Mouse (Mus musculus) embryonic facial prominence, embryonic 14.5 days (tissue): ENCODE data around the gene Mthfd1. TPM values are rescaled to one million over a fixed set of nuclear protein-coding genes. Genes with fewer than 3 reads are reported as not detected.
A peak's percentile ranks its signal among the peaks of the same experiment; 100 is the strongest.
"Not testable (repeated sequence)": the region's sequence is repeated elsewhere in the genome, so short reads cannot be mapped to it uniquely, and the experiment has no call there.

ENCODE experiments used
- ATAC-seq: fragments of 200-750 bp; cut with Nextera tagmentation; 2 replicates; pipeline ENCODE4 v1.8.0; 2017; ENCODE audit warnings: low read depth, moderate number of reproducible peaks, moderate TSS enrichment
- DNase-seq: peaks from one replicate; pipeline ENCODE4 v3.0.0-alpha.2; 2015; ENCODE audit warnings: low spot score
- H3K27ac ChIP-seq: fragments of 300-500 bp; sonication (generic); replicated peaks from 2 replicates; pipeline ENCODE4 v1.5.1; 2014; ENCODE audit warnings: low read depth, mild to moderate bottlenecking, low read length, moderate library complexity
- H3K27me3 ChIP-seq: fragments of 300-500 bp; sonication (generic); replicated peaks from 2 replicates; pipeline ENCODE4 v1.6.1; 2014; ENCODE audit warnings: low read length; ENCODE audit not compliant: control insufficient read depth, insufficient read depth
- H3K36me3 ChIP-seq: fragments of 300-500 bp; sonication (generic); 2 replicates; pipeline ENCODE4 v1.6.1; 2014; ENCODE audit warnings: low read length, mixed read lengths; ENCODE audit not compliant: control insufficient read depth, insufficient read depth
- H3K4me1 ChIP-seq: fragments of 300-500 bp; sonication (generic); 2 replicates; pipeline ENCODE4 v1.6.1; 2014; ENCODE audit warnings: antibody characterized with exemption, low read length; ENCODE audit not compliant: control insufficient read depth, insufficient read depth
- H3K4me2 ChIP-seq: fragments of 300-500 bp; sonication (generic); 2 replicates; pipeline ENCODE4 v1.6.1; 2014; ENCODE audit warnings: low read depth, mild to moderate bottlenecking, low read length, moderate library complexity, mixed read lengths
- H3K4me3 ChIP-seq: fragments of 300-500 bp; sonication (generic); 2 replicates; pipeline ENCODE4 v1.5.1; 2014; ENCODE audit warnings: low read depth, mild to moderate bottlenecking, low read length
- H3K9ac ChIP-seq: fragments of 300-500 bp; sonication (generic); 2 replicates; pipeline ENCODE4 v1.6.1; 2014; ENCODE audit warnings: low read depth, mild to moderate bottlenecking, low read length, moderate library complexity, mixed read lengths
- H3K9me3 ChIP-seq: fragments of 300-500 bp; sonication (generic); 2 replicates; pipeline ENCODE4 v1.6.1; 2016; ENCODE audit warnings: low read length; ENCODE audit not compliant: control insufficient read depth
- WGBS: fragments of 180-500 bp; shearing (Covaris S2); extraction: QIAGEN DNeasy Blood & Tissue Kit; methylation state at CpG from one replicate; pipeline ENCODE4 v1.1.7; 2014; 5-methylcytosine and 5-hydroxymethylcytosine counted together
- polyA plus RNA-seq: library from polyadenylated mRNA; unstranded; fragments of >200 nt; fragmentation: Nextera tagmentation; extraction: Ambion mirVana; gene quantifications from 2 replicates; pipeline ENCODE4 v1.2.1, GENCODE M21; 2014

Mthfd1 gene
- 57.4 and 59.5 TPM in 2 replicates for polyA plus RNA-seq

DNA sequence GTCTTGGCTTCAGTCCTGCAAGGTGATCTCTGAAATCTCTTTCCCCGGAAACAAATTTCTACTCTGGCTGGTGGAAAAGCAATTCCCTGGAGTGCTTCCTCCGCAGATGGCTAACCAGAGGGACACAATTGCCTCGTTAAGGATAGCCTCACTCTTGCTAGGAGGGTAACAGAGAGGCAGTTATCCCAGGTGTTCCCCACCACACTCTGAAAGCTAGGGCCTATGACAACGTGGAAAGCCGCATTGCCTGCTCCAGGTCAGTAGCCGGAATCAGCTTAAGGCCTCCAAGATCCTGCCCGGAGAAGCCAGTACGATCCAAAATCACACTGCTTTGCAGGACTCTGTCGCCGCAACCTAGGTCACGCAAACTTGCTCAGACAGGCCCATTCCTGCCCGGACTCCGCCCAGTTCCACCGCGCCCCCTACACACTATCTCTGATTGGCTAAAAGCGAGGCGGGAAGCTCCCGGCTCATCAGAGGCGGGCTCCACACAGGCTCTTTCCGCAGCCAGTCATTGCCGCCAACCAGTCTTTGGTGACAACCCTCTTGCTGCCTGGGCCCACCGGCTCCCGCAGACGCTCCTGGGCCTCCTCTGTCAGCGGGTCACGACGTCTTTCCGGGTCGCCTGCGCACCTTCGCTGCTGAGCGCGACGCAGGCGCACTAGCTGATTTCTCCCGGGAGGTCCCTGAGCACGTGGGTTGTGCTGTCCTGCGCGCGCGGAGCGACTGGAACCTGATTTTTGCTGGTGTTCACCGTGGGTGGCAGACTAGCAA is at the start of gene Mthfd1:
Gene Mthfd1 (plus strand): TSS at position 574 of the 774 bp plus-strand sequence.
- 3% methylated on average over 34 of the region's 43 CpGs for WGBS
- Histone ChIP-seq H3K9me3 (no peaks in the 10 kb centered on the region), H3K27ac (peak within 1 kb of the TSS; percentile 85), H3K36me3 (no peaks in the 10 kb centered on the region), H3K4me3 (peak within 1 kb of the TSS; percentile 72), H3K4me2 (peak within 1 kb of the TSS; percentile 94), H3K9ac (peak within 1 kb of the TSS; percentile 76), H3K4me1 (peaks cover 12% of the 10 kb centered on the region), H3K27me3 (no peaks in the 10 kb centered on the region)
- DNase-seq (peak; percentile 98), ATAC-seq (peak; percentile 99)

DNA sequence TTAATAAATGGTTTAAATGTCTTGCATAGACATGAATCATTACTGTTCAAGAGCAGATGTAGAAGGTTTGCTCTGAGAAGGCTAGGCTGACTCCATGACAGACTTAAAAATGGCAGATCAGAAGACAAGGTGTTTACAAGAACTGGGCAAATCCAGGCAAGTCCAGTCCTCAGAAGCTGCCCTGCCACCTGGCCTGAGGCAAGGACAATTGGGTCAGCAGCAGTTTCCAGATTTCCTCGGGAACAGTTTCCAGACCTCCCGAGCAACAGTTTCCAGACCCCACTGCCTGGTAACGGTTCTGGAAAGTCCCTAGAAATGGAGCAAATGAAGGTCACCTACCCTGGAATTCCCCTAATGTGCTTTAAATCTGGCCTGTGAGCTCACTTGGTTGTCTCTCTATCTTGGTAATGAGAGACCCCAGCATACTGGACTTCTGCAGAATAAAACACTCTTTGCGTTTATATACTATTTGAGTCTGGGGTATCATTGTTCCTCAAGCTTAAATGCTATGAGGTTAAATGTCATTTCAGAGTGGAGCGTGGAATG is 45.6 kb upstream of the Mthfd1 start:
- H3K27ac ChIP-seq: no peak overlapping the region
- H3K4me2 ChIP-seq: no peak overlapping the region
- DNase-seq: no peak
- H3K4me3 ChIP-seq: no peak overlapping the region
- no peaks in the 10 kb centered on the region for H3K9me3 ChIP-seq
- WGBS: 88% methylated on average over 5 of the region's 5 CpGs
- no peak overlapping the region for H3K9ac ChIP-seq
- ATAC-seq: no peak
- no peaks in the 10 kb centered on the region for H3K27me3 ChIP-seq
- H3K4me1 ChIP-seq: no peaks in the 10 kb centered on the region
- H3K36me3 ChIP-seq: no peaks in the 10 kb centered on the region

DNA sequence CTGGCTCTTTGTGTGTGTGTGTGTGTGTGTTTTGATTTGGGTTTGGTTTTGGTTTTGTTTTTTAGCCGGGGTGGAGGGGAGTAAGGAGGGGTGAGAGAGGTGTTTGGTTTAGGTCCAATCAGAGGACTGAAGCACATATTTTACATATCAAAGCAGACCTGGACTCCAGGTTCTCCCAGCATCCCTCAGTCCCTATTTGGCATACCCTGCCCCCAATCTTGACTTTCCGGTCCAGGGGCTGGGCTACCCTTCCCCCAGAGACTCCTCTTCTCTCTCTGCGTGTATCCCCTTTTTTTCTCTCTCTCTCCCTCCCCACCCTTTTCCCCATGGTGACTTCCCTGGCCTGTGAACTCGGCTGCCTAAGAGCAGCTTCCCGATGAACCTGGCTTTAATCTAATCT is 40.0 kb upstream of the Mthfd1 start:
- no peaks in the 10 kb centered on the region for H3K9me3 ChIP-seq
- H3K4me1 ChIP-seq: no peaks in the 10 kb centered on the region
- 14% methylated on average over 5 of the region's 5 CpGs for WGBS

DNA sequence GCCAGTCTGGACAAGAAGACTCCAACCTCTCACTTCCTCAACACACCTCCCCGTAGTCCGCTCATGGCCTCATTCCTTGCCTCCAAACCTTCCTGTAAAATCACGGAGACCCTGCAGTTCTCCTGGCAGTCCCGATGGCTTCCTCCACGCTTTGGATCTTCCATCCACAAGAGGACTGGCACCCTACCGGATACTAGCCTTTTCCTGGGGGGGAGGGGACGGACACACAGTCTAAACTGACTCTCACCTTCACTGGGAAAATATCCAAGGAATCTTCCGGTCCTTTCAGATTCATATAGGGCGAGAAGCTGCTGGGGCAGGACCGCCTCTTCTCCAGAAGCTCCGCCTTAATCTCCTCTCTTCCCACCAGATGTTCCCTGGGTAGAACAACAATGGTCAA is 38.4 kb upstream of the Mthfd1 start:
- no peak overlapping the region for H3K4me2 ChIP-seq
- no peaks in the 10 kb centered on the region for H3K4me1 ChIP-seq
- ATAC-seq: no peak
- H3K4me3 ChIP-seq: no peak overlapping the region
- no peak overlapping the region for H3K9ac ChIP-seq
- no peak overlapping the region for H3K27ac ChIP-seq
- no peaks in the 10 kb centered on the region for H3K36me3 ChIP-seq
- 73% methylated on average over 11 of the region's 11 CpGs for WGBS
- DNase-seq: no peak
- no peaks in the 10 kb centered on the region for H3K9me3 ChIP-seq
- H3K27me3 ChIP-seq: no peaks in the 10 kb centered on the region

More for the DNA sequence above, 40.0 kb upstream of the Mthfd1 start:
- H3K9ac ChIP-seq: no peak overlapping the region
- no peak overlapping the region for H3K4me2 ChIP-seq
- no peaks in the 10 kb centered on the region for H3K36me3 ChIP-seq
- DNase-seq: no peak
- H3K27me3 ChIP-seq: no peaks in the 10 kb centered on the region
- ATAC-seq: no peak
- H3K27ac ChIP-seq: no peak overlapping the region
- H3K4me3 ChIP-seq: no peak overlapping the region

DNA sequence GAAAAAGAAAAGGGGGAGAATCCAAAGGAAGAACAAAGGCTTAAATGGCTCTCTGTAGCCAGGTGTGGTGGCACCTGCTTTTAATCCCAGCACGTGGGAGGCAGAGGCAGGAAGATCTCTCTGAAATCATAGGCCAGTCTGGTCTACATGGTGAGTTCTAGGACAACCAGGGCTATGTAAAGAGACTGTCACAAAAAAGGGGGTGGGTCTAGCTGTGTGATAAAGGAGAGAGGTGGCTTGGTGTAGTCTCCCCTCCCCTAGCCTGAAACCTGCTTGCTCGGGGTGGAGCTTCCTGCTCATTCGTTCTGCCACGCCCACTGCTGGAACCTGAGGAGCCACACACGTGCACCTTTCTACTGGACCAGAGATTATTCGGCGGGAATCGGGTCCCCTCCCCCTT is 33.0 kb upstream of the Mthfd1 start:
- not testable (repeated sequence) for H3K9me3 ChIP-seq, H3K9ac ChIP-seq, DNase-seq, ATAC-seq, H3K4me1 ChIP-seq, H3K27me3 ChIP-seq, H3K36me3 ChIP-seq, H3K4me3 ChIP-seq, H3K4me2 ChIP-seq, H3K27ac ChIP-seq
- WGBS: 52% methylated on average over 1 of the region's 8 CpGs

DNA sequence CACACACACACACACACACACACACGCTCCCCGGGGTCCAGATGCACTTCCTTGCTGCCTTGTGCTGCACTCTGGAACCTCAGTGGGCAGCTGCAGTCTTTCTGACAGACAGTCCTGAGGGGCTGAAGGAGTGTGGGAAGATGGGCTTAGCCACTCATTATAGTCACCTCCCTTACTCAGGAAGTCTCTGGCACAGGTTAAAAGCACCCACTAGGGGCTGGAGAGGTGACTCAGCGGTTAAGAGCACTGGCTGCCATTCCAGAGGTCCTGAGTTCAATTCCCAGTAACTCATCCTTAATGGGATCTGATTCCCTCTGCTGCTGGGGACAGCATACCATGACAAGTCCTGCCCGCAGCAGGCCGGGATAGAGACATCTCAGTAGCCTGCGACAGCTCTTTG is 24.5 kb upstream of the Mthfd1 start:
- Histone ChIP-seq H3K4me1 (no peaks in the 10 kb centered on the region), H3K4me3 (no peak overlapping the region), H3K27me3 (no peaks in the 10 kb centered on the region), H3K27ac (no peak overlapping the region), H3K9me3 (no peaks in the 10 kb centered on the region), H3K9ac (no peak overlapping the region), H3K4me2 (no peak overlapping the region), H3K36me3 (no peaks in the 10 kb centered on the region)
- DNase-seq (no peak), ATAC-seq (no peak)
- WGBS: 79% methylated on average over 6 of the region's 6 CpGs

GRCm38 (mm10) chr12:76235253-76235652 is 19.8 kb upstream of the Mthfd1 start:
- no peak for ATAC-seq

GRCm38 (mm10) chr12:76239145-76239838 is 15.8 kb upstream of the Mthfd1 start:
- Histone ChIP-seq H3K4me1 (no peaks in the 10 kb centered on the region), H3K9ac (no peak overlapping the region), H3K27me3 (no peaks in the 10 kb centered on the region), H3K36me3 (no peaks in the 10 kb centered on the region), H3K27ac (no peak overlapping the region), H3K9me3 (no peaks in the 10 kb centered on the region), H3K4me2 (no peak overlapping the region), H3K4me3 (no peak overlapping the region)
- 63% methylated on average over 10 of the region's 10 CpGs for WGBS
- ATAC-seq: no peak
- no peak for DNase-seq

More at GRCm38 (mm10) chr12:76235253-76235652, 19.8 kb upstream of the Mthfd1 start:
- Histone ChIP-seq H3K36me3 (no peaks in the 10 kb centered on the region), H3K27ac (no peak overlapping the region), H3K4me2 (no peak overlapping the region), H3K9me3 (no peaks in the 10 kb centered on the region), H3K4me1 (no peaks in the 10 kb centered on the region), H3K9ac (no peak overlapping the region), H3K4me3 (no peak overlapping the region), H3K27me3 (no peaks in the 10 kb centered on the region)
- no peak for DNase-seq
- WGBS: 78% methylated on average over 6 of the region's 6 CpGs
